Mouse (Mus musculus): Measurements from ENCODE around the gene Ankmy1. TPM values are rescaled to one million over a fixed set of nuclear protein-coding genes. Genes with fewer than 3 reads are reported as not detected.

The Ankmy1 gene
- polyA plus RNA-seq (2012; ENCODE audit: insufficient read depth, insufficient read length, missing spikeins) = not detected in 2 replicates

GRCm38 (mm10) chr1:92902786-92903185 is at the start of gene Ankmy1:
Ankmy1 (minus strand) TSS chr1:92902906.
- Histone ChIP-seq H3K27ac (ENCODE audit: insufficient read depth, low read depth, low read length) (no peak within 1 kb of the TSS), H3K4me3 (ENCODE audit: insufficient read depth, low read length) (no peak within 1 kb of the TSS), H3K4me1 (ENCODE audit: control insufficient read depth, insufficient read depth, low read length) (peaks cover 13% of the 10 kb centered on the region)
- TF ChIP-seq POLR2A (IDR thresholded peaks at IDR 0.05; ENCODE audit: borderline replicate concordance, low read depth, low read length) (no peak), CTCF (IDR thresholded peaks at IDR 0.05; ENCODE audit: low read depth, low read length) (no peak)

- Histone ChIP-seq H3K27ac (ENCODE audit: insufficient read depth, low read depth, low read length) (no peak within 1 kb of the TSS), H3K4me3 (ENCODE audit: insufficient read depth, low read length) (no peak within 1 kb of the TSS), H3K4me1 (ENCODE audit: control insufficient read depth, insufficient read depth, low read length) (no peaks in the 10 kb centered on the region)
- TF ChIP-seq CTCF (IDR thresholded peaks at IDR 0.05; ENCODE audit: low read depth, low read length) (no peak), POLR2A (IDR thresholded peaks at IDR 0.05; ENCODE audit: borderline replicate concordance, low read depth, low read length) (no peak)
Measured at GRCm38 (mm10) chr1:92950607-92951006, 47.9 kb upstream of the Ankmy1 start, which contains the start of gene Gpr35. Gpr35 (plus strand) TSS chr1:92950865.

- H3K4me1 ChIP-seq (ENCODE audit: control insufficient read depth, insufficient read depth, low read length) = no peaks in the 10 kb centered on the region
- no peak for TF ChIP-seq POLR2A (IDR thresholded peaks at IDR 0.05; ENCODE audit: borderline replicate concordance, low read depth, low read length)
- H3K4me3 ChIP-seq (ENCODE audit: insufficient read depth, low read length) = no peak overlapping the region
- H3K27ac ChIP-seq (ENCODE audit: insufficient read depth, low read depth, low read length) = no peak overlapping the region
Measured at GRCm38 (mm10) chr1:92949426-92949825, 46.7 kb upstream of the Ankmy1 start.

- H3K4me1 ChIP-seq (ENCODE audit: control insufficient read depth, insufficient read depth, low read length) = no peaks in the 10 kb centered on the region
- TF ChIP-seq CTCF (IDR thresholded peaks at IDR 0.05; ENCODE audit: low read depth, low read length) = no peak
- no peak for TF ChIP-seq POLR2A (IDR thresholded peaks at IDR 0.05; ENCODE audit: borderline replicate concordance, low read depth, low read length)
Measured at GRCm38 (mm10) chr1:92947966-92948365, 45.3 kb upstream of the Ankmy1 start.

GRCm38 (mm10) chr1:92943219-92943989 is 40.7 kb upstream of the Ankmy1 start:
- TF ChIP-seq CTCF (IDR thresholded peaks at IDR 0.05; ENCODE audit: low read depth, low read length) (no peak), POLR2A (IDR thresholded peaks at IDR 0.05; ENCODE audit: borderline replicate concordance, low read depth, low read length) (no peak)
- no peak overlapping the region for H3K4me3 ChIP-seq (ENCODE audit: insufficient read depth, low read length)

More at GRCm38 (mm10) chr1:92947966-92948365, 45.3 kb upstream of the Ankmy1 start:
- no peak overlapping the region for H3K4me3 ChIP-seq (ENCODE audit: insufficient read depth, low read length)
- H3K27ac ChIP-seq (ENCODE audit: insufficient read depth, low read depth, low read length) = no peak overlapping the region

GRCm38 (mm10) chr1:92939746-92940145 is 37.0 kb upstream of the Ankmy1 start:
- no peak overlapping the region for H3K4me3 ChIP-seq (ENCODE audit: insufficient read depth, low read length)
- no peak overlapping the region for H3K27ac ChIP-seq (ENCODE audit: insufficient read depth, low read depth, low read length)
- TF ChIP-seq CTCF (IDR thresholded peaks at IDR 0.05; ENCODE audit: low read depth, low read length) (no peak), POLR2A (IDR thresholded peaks at IDR 0.05; ENCODE audit: borderline replicate concordance, low read depth, low read length) (no peak)
- H3K4me1 ChIP-seq (ENCODE audit: control insufficient read depth, insufficient read depth, low read length) = peaks cover 7% of the 10 kb centered on the region

More at GRCm38 (mm10) chr1:92943219-92943989, 40.7 kb upstream of the Ankmy1 start:
- H3K4me1 ChIP-seq (ENCODE audit: control insufficient read depth, insufficient read depth, low read length) = no peaks in the 10 kb centered on the region
- no peak overlapping the region for H3K27ac ChIP-seq (ENCODE audit: insufficient read depth, low read depth, low read length)

- H3K4me3 ChIP-seq (ENCODE audit: insufficient read depth, low read length) = no peak overlapping the region
Measured at GRCm38 (mm10) chr1:92937797-92938196, 35.1 kb upstream of the Ankmy1 start.

GRCm38 (mm10) chr1:92936467-92936866 is 33.8 kb upstream of the Ankmy1 start:
- H3K27ac ChIP-seq (ENCODE audit: insufficient read depth, low read depth, low read length) = no peak overlapping the region
- TF ChIP-seq CTCF (IDR thresholded peaks at IDR 0.05; ENCODE audit: low read depth, low read length) (no peak), POLR2A (IDR thresholded peaks at IDR 0.05; ENCODE audit: borderline replicate concordance, low read depth, low read length) (no peak)
- H3K4me3 ChIP-seq (ENCODE audit: insufficient read depth, low read length) = no peak overlapping the region
- H3K4me1 ChIP-seq (ENCODE audit: control insufficient read depth, insufficient read depth, low read length) = peaks cover 11% of the 10 kb centered on the region

More at GRCm38 (mm10) chr1:92937797-92938196, 35.1 kb upstream of the Ankmy1 start:
- no peak overlapping the region for H3K27ac ChIP-seq (ENCODE audit: insufficient read depth, low read depth, low read length)
- H3K4me1 ChIP-seq (ENCODE audit: control insufficient read depth, insufficient read depth, low read length) = peaks cover 11% of the 10 kb centered on the region
- TF ChIP-seq CTCF (IDR thresholded peaks at IDR 0.05; ENCODE audit: low read depth, low read length) = no peak
- TF ChIP-seq POLR2A (IDR thresholded peaks at IDR 0.05; ENCODE audit: borderline replicate concordance, low read depth, low read length) = no peak

GRCm38 (mm10) chr1:92935977-92936376 is 33.3 kb upstream of the Ankmy1 start:
- Histone ChIP-seq H3K4me3 (ENCODE audit: insufficient read depth, low read length) (no peak overlapping the region; the same call in 1 of the 2 replicates), H3K4me1 (ENCODE audit: control insufficient read depth, insufficient read depth, low read length) (peaks cover 11% of the 10 kb centered on the region), H3K27ac (ENCODE audit: insufficient read depth, low read depth, low read length) (no peak overlapping the region)
- TF ChIP-seq CTCF (IDR thresholded peaks at IDR 0.05; ENCODE audit: low read depth, low read length) = no peak
- TF ChIP-seq POLR2A (IDR thresholded peaks at IDR 0.05; ENCODE audit: borderline replicate concordance, low read depth, low read length) = no peak
